Mouse (Mus musculus): ENCODE measurements around the gene AC140267.1. TPM values are rescaled to one million over a fixed set of nuclear protein-coding genes. Genes with fewer than 3 reads are reported as not detected.

AC140267.1 gene
- polyA plus RNA-seq, 1 experiment from 2014 or later: not detected

DNA sequence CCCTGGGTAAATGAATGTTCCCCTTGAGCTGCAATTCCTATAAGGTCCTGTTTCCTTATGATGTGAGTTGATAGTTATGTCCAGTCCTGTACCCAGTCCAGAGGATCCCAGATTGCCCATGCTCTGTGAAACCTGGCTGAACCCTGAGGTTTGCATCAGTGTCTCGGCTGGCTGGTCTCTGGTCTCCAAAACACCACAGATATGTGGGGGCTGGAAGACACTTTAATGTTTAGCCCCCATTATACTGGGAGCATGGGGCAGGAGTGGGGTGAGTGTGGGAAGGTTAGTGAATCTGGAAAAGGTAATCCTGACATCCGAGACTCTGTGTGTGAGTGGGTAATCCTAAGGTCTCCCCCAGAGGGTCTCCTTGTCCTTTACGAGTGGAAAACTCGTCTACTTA, 2.6 kb upstream of the AC140267.1 start:
- Histone ChIP-seq H3K4me1 (peaks cover 21% of the 10 kb centered on the region), H3K36me3 (peaks cover 26% of the 10 kb centered on the region), H3K4me3 (no peak overlapping the region), H3K4me2 (peak overlapping the region; percentile 91), H3K9ac (peak overlapping the region; percentile 69), H3K27ac (replicated peaks) (peak overlapping the region; percentile 73), H3K27me3 (replicated peaks) (no peaks in the 10 kb centered on the region), H3K9me3 (no peaks in the 10 kb centered on the region)
- ATAC-seq (ENCODE audit: extremely low read depth, insufficient number of reproducible peaks, low FRiP score, low TSS enrichment): no peak
- WGBS: 69% methylated on average over 4 of the region's 4 CpGs

GRCm38 (mm10) chr15:80233733-80234509, 1.7 kb upstream of the AC140267.1 start, which contains the start of gene Mief1:
Gene Mief1 (plus strand): TSS chr15:80234018.
- Histone ChIP-seq H3K27me3 (replicated peaks) (no peaks in the 10 kb centered on the region), H3K9ac (peak within 1 kb of the TSS; percentile 95), H3K36me3 (peaks cover 35% of the 10 kb centered on the region), H3K4me2 (peak within 1 kb of the TSS; percentile 91), H3K27ac (replicated peaks) (peak within 1 kb of the TSS; percentile 87), H3K4me3 (peak within 1 kb of the TSS; percentile 98), H3K4me1 (peaks cover 21% of the 10 kb centered on the region), H3K9me3 (no peaks in the 10 kb centered on the region)
- peak; percentile 99 for ATAC-seq (ENCODE audit: extremely low read depth, insufficient number of reproducible peaks, low FRiP score, low TSS enrichment)
- WGBS: under 1% methylated on average over 66 of the region's 67 CpGs

- Histone ChIP-seq H3K4me3 (no peak overlapping the region), H3K4me1 (peaks cover 38% of the 10 kb centered on the region), H3K36me3 (peaks cover 96% of the 10 kb centered on the region), H3K4me2 (no peak overlapping the region), H3K9me3 (no peaks in the 10 kb centered on the region), H3K27ac (replicated peaks) (no peak overlapping the region), H3K9ac (no peak overlapping the region), H3K27me3 (replicated peaks) (no peaks in the 10 kb centered on the region)
- no peak for ATAC-seq (ENCODE audit: extremely low read depth, insufficient number of reproducible peaks, low FRiP score, low TSS enrichment)
- 95% methylated on average over 12 of the region's 12 CpGs for WGBS
These were observed 12.5 kb downstream of the AC140267.1 start for GRCm38 (mm10) chr15:80248135-80248534.

DNA sequence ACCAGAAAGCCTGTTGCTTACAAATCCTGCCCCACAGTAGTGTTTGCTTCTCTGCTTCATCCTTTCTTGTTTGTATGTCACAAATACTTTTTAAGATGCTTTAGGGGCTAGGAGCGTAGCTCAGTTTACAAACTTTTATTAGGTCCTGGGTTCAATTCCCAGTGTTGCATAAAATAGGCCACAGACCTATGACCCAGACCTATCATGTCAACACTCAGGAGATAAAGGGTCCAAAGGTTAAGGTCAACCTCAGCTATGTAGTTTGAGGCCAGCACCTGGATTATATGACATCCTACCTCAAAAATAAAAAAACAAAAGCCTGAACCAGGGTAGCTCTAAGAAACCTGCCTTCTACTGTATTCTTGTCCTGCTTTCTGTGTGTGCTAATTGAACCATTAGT, 13.0 kb downstream of the AC140267.1 start:
- H3K27me3 ChIP-seq (replicated peaks): no peaks in the 10 kb centered on the region
- H3K4me1 ChIP-seq: peaks cover 43% of the 10 kb centered on the region
- H3K9ac ChIP-seq: no peak overlapping the region
- peaks cover 91% of the 10 kb centered on the region for H3K36me3 ChIP-seq
- no peak overlapping the region for H3K27ac ChIP-seq (replicated peaks)
- no peaks in the 10 kb centered on the region for H3K9me3 ChIP-seq
- H3K4me3 ChIP-seq: no peak overlapping the region
- no peak for ATAC-seq (ENCODE audit: extremely low read depth, insufficient number of reproducible peaks, low FRiP score, low TSS enrichment)
- 92% methylated on average over 1 of the region's 1 CpGs for WGBS
- no peak overlapping the region for H3K4me2 ChIP-seq

DNA sequence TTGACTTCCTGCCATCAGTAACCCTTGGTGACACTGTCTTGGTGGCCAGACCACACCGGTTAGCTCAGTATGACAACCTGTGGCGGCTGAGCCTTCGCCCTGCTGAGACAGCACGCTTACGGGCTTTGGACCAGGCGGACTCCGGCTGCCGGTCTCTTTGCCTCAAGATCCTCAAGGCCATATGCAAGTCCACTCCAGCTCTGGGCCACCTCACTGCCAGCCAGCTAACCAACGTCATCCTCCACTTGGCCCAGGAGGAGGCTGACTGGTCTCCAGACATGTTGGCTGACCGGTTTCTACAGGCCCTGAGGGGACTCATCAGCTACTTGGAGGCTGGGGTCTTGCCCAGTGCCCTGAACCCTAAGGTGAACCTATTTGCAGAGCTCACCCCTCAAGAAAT, 14.0 kb downstream of the AC140267.1 start:
- Histone ChIP-seq H3K9me3 (no peaks in the 10 kb centered on the region), H3K4me1 (peaks cover 52% of the 10 kb centered on the region), H3K36me3 (peaks cover 80% of the 10 kb centered on the region), H3K27me3 (replicated peaks) (no peaks in the 10 kb centered on the region), H3K4me2 (no peak overlapping the region), H3K9ac (peak overlapping the region; percentile 73), H3K27ac (replicated peaks) (peak overlapping the region; percentile 92), H3K4me3 (no peak overlapping the region)
- ATAC-seq (ENCODE audit: extremely low read depth, insufficient number of reproducible peaks, low FRiP score, low TSS enrichment): no peak
- 91% methylated on average over 10 of the region's 10 CpGs for WGBS

DNA sequence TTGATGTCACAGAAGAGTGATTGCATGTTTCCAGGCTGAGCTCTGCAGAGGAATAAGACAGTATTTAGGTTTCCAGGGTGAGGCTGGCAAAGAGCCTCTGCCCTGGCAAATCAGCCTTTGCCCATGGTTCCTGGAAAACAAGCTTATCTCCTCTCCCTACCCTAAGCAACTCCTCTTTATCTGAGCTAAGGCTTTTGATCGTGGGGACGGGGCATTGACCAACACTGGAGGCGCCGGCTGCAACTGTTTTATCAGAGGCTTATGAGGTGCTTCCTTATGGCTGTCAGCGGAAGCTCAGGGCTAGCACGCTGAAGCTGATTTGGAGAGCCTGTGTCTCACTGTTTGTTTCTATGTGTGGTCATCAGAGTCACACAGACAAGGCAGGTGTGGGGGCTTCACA, 15.0 kb downstream of the AC140267.1 start:
- Histone ChIP-seq H3K4me1 (peaks cover 52% of the 10 kb centered on the region), H3K4me2 (peak overlapping the region; percentile 42), H3K9ac (peak overlapping the region; percentile 73), H3K9me3 (no peaks in the 10 kb centered on the region), H3K36me3 (peaks cover 71% of the 10 kb centered on the region), H3K27me3 (replicated peaks) (no peaks in the 10 kb centered on the region), H3K27ac (replicated peaks) (peak overlapping the region; percentile 92), H3K4me3 (no peak overlapping the region)
- no peak for ATAC-seq (ENCODE audit: extremely low read depth, insufficient number of reproducible peaks, low FRiP score, low TSS enrichment)
- WGBS: 17% methylated on average over 6 of the region's 6 CpGs

- Histone ChIP-seq H3K9ac (peak overlapping the region; percentile 91; the same call in 1 of the 2 replicates), H3K4me1 (peaks cover 74% of the 10 kb centered on the region), H3K36me3 (peaks cover 66% of the 10 kb centered on the region)
These were observed 17.9 kb downstream of the AC140267.1 start for GRCm38 (mm10) chr15:80253530-80253929.

GRCm38 (mm10) chr15:80254207-80254606, 18.6 kb downstream of the AC140267.1 start:
- H3K9ac ChIP-seq: peak overlapping the region; percentile 91
- peaks cover 80% of the 10 kb centered on the region for H3K4me1 ChIP-seq
- H3K4me2 ChIP-seq: peak overlapping the region; percentile 90
- ATAC-seq (ENCODE audit: extremely low read depth, insufficient number of reproducible peaks, low FRiP score, low TSS enrichment): no peak
- peak overlapping the region; percentile 100 for H3K4me3 ChIP-seq
- peak overlapping the region; percentile 100 for H3K27ac ChIP-seq (replicated peaks)
- 34% methylated on average over 6 of the region's 6 CpGs for WGBS
- H3K27me3 ChIP-seq (replicated peaks): no peaks in the 10 kb centered on the region
- H3K9me3 ChIP-seq: no peaks in the 10 kb centered on the region
- H3K36me3 ChIP-seq: peaks cover 65% of the 10 kb centered on the region

More at GRCm38 (mm10) chr15:80253530-80253929, 17.9 kb downstream of the AC140267.1 start:
- 27% methylated on average over 2 of the region's 2 CpGs for WGBS
- no peak for ATAC-seq (ENCODE audit: extremely low read depth, insufficient number of reproducible peaks, low FRiP score, low TSS enrichment)
- Histone ChIP-seq H3K9me3 (no peaks in the 10 kb centered on the region), H3K4me3 (peak overlapping the region; percentile 100; the same call in 1 of the 2 replicates), H3K27ac (replicated peaks) (peak overlapping the region; percentile 100), H3K27me3 (replicated peaks) (no peaks in the 10 kb centered on the region), H3K4me2 (peak overlapping the region; percentile 90)

DNA sequence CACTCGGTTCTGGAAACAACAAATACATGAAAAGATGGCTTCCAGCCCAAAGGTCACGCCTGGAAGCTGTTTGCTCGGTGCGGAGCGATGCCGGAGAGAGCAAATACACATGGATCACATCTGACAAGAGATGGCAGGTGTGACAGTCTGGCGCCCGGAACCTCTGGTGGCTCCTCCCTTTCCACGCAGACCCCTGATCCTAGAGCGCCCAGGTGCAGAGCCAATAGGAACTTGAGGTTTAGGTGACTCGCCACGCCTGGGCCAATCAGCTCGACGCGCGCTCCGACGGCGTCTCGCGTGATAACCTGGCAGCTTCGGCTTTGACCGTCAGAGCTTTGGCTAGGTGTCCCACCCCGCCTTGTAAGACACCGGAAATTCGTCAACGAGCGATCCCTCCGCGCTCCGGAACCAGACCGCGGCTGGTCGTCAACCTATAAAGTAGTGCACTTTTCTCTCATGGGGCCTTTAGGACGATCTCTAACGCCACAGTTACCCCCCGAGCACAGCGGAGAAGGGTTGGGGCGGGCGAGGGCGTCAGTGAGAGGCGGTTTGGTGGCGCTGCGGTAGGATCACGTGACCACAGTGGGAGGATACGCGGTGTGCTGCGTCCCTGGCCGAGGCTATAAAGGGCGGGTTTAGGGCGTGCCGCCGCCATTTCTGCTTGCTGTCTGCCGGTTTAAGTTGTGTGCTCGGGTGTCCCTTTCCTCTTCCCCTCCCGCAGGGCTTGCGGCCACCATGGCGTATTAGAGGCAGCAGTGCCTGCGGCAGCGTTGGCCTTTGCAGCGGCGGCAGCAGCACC, 19.4 kb downstream of the AC140267.1 start, which contains the start of gene Atf4:
TSS of gene Atf4 (plus strand) at position 338 of the 799 bp plus-strand sequence.
- H3K4me1 ChIP-seq: peaks cover 76% of the 10 kb centered on the region
- H3K4me3 ChIP-seq: peak within 1 kb of the TSS; percentile 100
- ATAC-seq (ENCODE audit: extremely low read depth, insufficient number of reproducible peaks, low FRiP score, low TSS enrichment): peak; percentile 87
- peaks cover 65% of the 10 kb centered on the region for H3K36me3 ChIP-seq
- peak within 1 kb of the TSS; percentile 100 for H3K27ac ChIP-seq (replicated peaks)
- under 1% methylated on average over 62 of the region's 62 CpGs for WGBS
- H3K9me3 ChIP-seq: no peaks in the 10 kb centered on the region
- peak within 1 kb of the TSS; percentile 100 for H3K9ac ChIP-seq
- peak within 1 kb of the TSS; percentile 90 for H3K4me2 ChIP-seq
- H3K27me3 ChIP-seq (replicated peaks): no peaks in the 10 kb centered on the region

DNA sequence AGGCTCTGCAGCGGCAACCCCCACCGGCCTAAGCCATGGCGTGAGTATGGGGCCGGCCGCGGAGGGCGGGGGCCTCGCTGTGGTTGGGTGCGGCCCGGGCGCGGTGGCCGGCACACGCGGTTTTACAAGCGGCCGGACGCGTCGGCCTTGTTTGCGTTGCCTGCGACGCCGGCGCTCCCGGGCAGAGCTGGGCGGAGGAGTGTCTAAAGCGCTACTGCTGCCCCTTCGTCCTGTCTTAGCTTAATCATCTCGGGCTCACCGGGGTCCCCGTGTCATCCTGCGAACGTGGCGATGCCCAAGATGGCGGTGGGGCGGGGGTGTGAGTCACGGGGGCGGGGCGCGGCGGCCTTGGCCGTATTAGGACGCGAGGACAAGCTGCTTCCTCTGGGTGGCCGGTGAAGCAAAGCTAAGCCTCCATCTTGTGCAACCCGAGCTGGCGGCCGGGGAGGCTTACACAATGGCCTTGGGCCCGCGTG, 20.0 kb downstream of the AC140267.1 start:
- Histone ChIP-seq H3K9ac (peak overlapping the region; percentile 100), H3K4me3 (peak overlapping the region; percentile 100), H3K4me2 (peak overlapping the region; percentile 90), H3K27me3 (replicated peaks) (no peaks in the 10 kb centered on the region), H3K27ac (replicated peaks) (peak overlapping the region; percentile 100), H3K36me3 (peaks cover 65% of the 10 kb centered on the region), H3K9me3 (no peaks in the 10 kb centered on the region), H3K4me1 (peaks cover 69% of the 10 kb centered on the region)
- peak; percentile 43 for ATAC-seq (ENCODE audit: extremely low read depth, insufficient number of reproducible peaks, low FRiP score, low TSS enrichment)
- WGBS: under 1% methylated on average over 51 of the region's 51 CpGs

DNA sequence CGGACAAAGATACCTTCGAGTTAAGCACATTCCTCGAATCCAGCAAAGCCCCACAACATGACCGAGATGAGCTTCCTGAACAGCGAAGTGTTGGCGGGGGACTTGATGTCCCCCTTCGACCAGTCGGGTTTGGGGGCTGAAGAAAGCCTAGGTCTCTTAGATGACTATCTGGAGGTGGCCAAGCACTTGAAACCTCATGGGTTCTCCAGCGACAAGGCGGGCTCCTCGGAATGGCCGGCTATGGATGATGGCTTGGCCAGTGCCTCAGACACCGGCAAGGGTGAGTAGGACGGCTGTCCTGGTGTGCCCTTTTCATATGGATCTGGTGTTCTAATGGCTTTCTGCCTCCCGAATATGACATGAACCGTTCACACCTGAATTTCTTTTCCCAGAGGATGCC, 20.6 kb downstream of the AC140267.1 start:
- H3K9ac ChIP-seq: peak overlapping the region; percentile 100
- H3K4me3 ChIP-seq: peak overlapping the region; percentile 100
- no peak for ATAC-seq (ENCODE audit: extremely low read depth, insufficient number of reproducible peaks, low FRiP score, low TSS enrichment)
- H3K27ac ChIP-seq (replicated peaks): peak overlapping the region; percentile 100
- peaks cover 64% of the 10 kb centered on the region for H3K4me1 ChIP-seq
- H3K9me3 ChIP-seq: no peaks in the 10 kb centered on the region
- peaks cover 65% of the 10 kb centered on the region for H3K36me3 ChIP-seq
- peak overlapping the region; percentile 90 for H3K4me2 ChIP-seq
- H3K27me3 ChIP-seq (replicated peaks): no peaks in the 10 kb centered on the region
- 5% methylated on average over 16 of the region's 16 CpGs for WGBS
